Mouse (Mus musculus) testis, adult 2 months (tissue): ENCODE measurements at regions not wholly inside any gene's neighbourhood (a gene's known extent, or its start where the extent isn't known, plus 50 kb on each side); places are given as distances from the start of the nearest gene placed in this dataset.

Experiments used
- CTCF ChIP-seq: fragments of 200-500 bp; IDR thresholded peaks from 2 replicates; pipeline ENCODE4 v1.5.1; 2012; ENCODE audit warnings: low read depth, mild to moderate bottlenecking, inconsistent platforms, low read length, moderate library complexity; ENCODE audit not compliant: control insufficient read depth, insufficient read depth, insufficient replicate concordance
- POLR2A ChIP-seq: fragments of 200-500 bp; IDR thresholded peaks from 2 replicates; pipeline ENCODE4 v1.6.1; 2012; ENCODE audit warnings: low read depth, mild to moderate bottlenecking, inconsistent platforms, low read length, moderate library complexity; ENCODE audit not compliant: control insufficient read depth

GRCm38 (mm10) chr15:17715584-17715983 lies 987.0 kb downstream of the Cdh9 start:
- no peak for TF ChIP-seq POLR2A
- TF ChIP-seq CTCF, result no peak
